Mouse (Mus musculus) cortical plate, adult 2 months (tissue): ENCODE data around the gene Gm45062.

Experiments used
- CTCF ChIP-seq: fragments of 200-500 bp; IDR thresholded peaks from 2 replicates; pipeline ENCODE4 v1.5.1; 2011; ENCODE audit warnings: mild to moderate bottlenecking, control low read depth, low read length; ENCODE audit not compliant: insufficient read depth; ENCODE audit errors: extremely low read depth
- POLR2A ChIP-seq: fragments of 200-500 bp; IDR thresholded peaks from 2 replicates; pipeline ENCODE4 v1.6.1; 2011; ENCODE audit warnings: mild to moderate bottlenecking, low read length, control low read depth; ENCODE audit not compliant: insufficient read depth; ENCODE audit errors: extremely low read depth

GRCm38 (mm10) chr6:8519687-8520086, 260.4 kb downstream of the Gm45062 start:
- TF ChIP-seq POLR2A (no peak), CTCF (no peak)
